Mouse (Mus musculus) embryonic facial prominence, embryonic 15.5 days (tissue): ENCODE data around the gene Gm26661. TPM values are rescaled to one million over a fixed set of nuclear protein-coding genes. Genes with fewer than 3 reads are reported as not detected.

Source experiments
- polyA plus RNA-seq: library from polyadenylated mRNA; unstranded; fragments of >200 nt; fragmentation: Nextera tagmentation; extraction: Ambion mirVana; gene quantifications from 2 replicates; pipeline ENCODE4 v1.2.1, GENCODE M21; 2015

Gm26661 gene
- polyA plus RNA-seq, 1 experiment from 2014 or later = not detected

Other genes starting within 250 kb of the Gm26661 start
- gene Gm3558, start 223.0 kb upstream of the Gm26661 start, polyA plus RNA-seq = 0.18 and 0.40 TPM in 2 replicates
- not detected in 2 replicates for gene Gm10338, start 196.0 kb upstream of the Gm26661 start, polyA plus RNA-seq
- gene Gm10128, start 147.6 kb upstream of the Gm26661 start, polyA plus RNA-seq = not detected in 2 replicates
- 22.2 and 22.7 TPM in 2 replicates for gene Flnb, start 26.4 kb downstream of the Gm26661 start, polyA plus RNA-seq
- gene Gm45521, start 165.7 kb downstream of the Gm26661 start, polyA plus RNA-seq = not detected in 2 replicates
- gene Dnase1l3, start 203.0 kb downstream of the Gm26661 start, polyA plus RNA-seq = 3.1 and 4.1 TPM in 2 replicates
- gene Abhd6, start 211.3 kb downstream of the Gm26661 start, polyA plus RNA-seq = 30.2 and 30.6 TPM in 2 replicates